Mouse (Mus musculus) limb, embryonic 11.5 days (tissue): ENCODE results near the gene Napsa. TPM values are rescaled to one million over a fixed set of nuclear protein-coding genes. Genes with fewer than 3 reads are reported as not detected.

Source experiments
- ATAC-seq: fragments of 200-750 bp; cut with Nextera tagmentation; 2 replicates; pipeline ENCODE4 v1.8.0; 2017; ENCODE audit warnings: low read depth; ENCODE audit not compliant: insufficient number of reproducible peaks, low FRiP score, low TSS enrichment
- DNase-seq: peaks from one replicate; pipeline ENCODE4 v3.0.0-alpha.2; 2015; ENCODE audit warnings: low spot score
- H3K27ac ChIP-seq: fragments of 300-500 bp; sonication (generic); replicated peaks from 2 replicates; pipeline ENCODE4 v1.5.1; 2014; ENCODE audit warnings: low read depth, mild to moderate bottlenecking, low read length
- H3K27me3 ChIP-seq: fragments of 300-500 bp; sonication (generic); 2 replicates; pipeline ENCODE4 v1.6.1; 2014; ENCODE audit warnings: mild to moderate bottlenecking, low read length, mixed read lengths; ENCODE audit not compliant: control insufficient read depth, insufficient read depth
- H3K36me3 ChIP-seq: fragments of 300-500 bp; sonication (generic); 2 replicates; pipeline ENCODE4 v1.6.1; 2014; ENCODE audit warnings: mild to moderate bottlenecking, low read length, moderate library complexity, mixed read lengths; ENCODE audit not compliant: control insufficient read depth, insufficient read depth
- H3K4me1 ChIP-seq: fragments of 300-500 bp; sonication (generic); 2 replicates; pipeline ENCODE4 v1.6.1; 2014; ENCODE audit warnings: low read length, mixed read lengths; ENCODE audit not compliant: control insufficient read depth, insufficient read depth
- H3K4me2 ChIP-seq: fragments of 300-500 bp; sonication (generic); 2 replicates; pipeline ENCODE4 v1.6.1; 2014; ENCODE audit warnings: low read depth, mild to moderate bottlenecking, moderate library complexity; ENCODE audit not compliant: severe bottlenecking
- H3K4me3 ChIP-seq: fragments of 300-500 bp; sonication (generic); 2 replicates; pipeline ENCODE4 v1.5.1; 2014; ENCODE audit warnings: low read depth, low read length
- H3K9ac ChIP-seq: fragments of 300-500 bp; sonication (generic); 2 replicates; pipeline ENCODE4 v1.6.1; 2014; ENCODE audit warnings: mild to moderate bottlenecking, low read length
- H3K9me3 ChIP-seq: fragments of 300-500 bp; sonication (generic); 2 replicates; pipeline ENCODE4 v1.6.1; 2016; ENCODE audit warnings: low read length; ENCODE audit not compliant: control insufficient read depth
- WGBS: fragments of 180-500 bp; shearing (Covaris S2); extraction: QIAGEN DNeasy Blood & Tissue Kit; methylation state at CpG from one replicate; pipeline ENCODE4 v1.1.7; 2014; 5-methylcytosine and 5-hydroxymethylcytosine counted together
- polyA plus RNA-seq: library from polyadenylated mRNA; unstranded; fragments of >200 nt; fragmentation: Nextera tagmentation; extraction: Ambion mirVana; gene quantifications from 2 replicates; pipeline ENCODE4 v1.2.1, GENCODE M21; 2014

The Napsa gene
- polyA plus RNA-seq, 1 experiment from 2014 or later = 0.61 TPM

- Histone ChIP-seq H3K36me3 (no peaks in the 10 kb centered on the region), H3K4me2 (no peak overlapping the region), H3K9me3 (no peaks in the 10 kb centered on the region), H3K27ac (no peak overlapping the region), H3K4me3 (no peak overlapping the region), H3K9ac (no peak overlapping the region), H3K4me1 (no peaks in the 10 kb centered on the region), H3K27me3 (no peaks in the 10 kb centered on the region)
- ATAC-seq (no peak), DNase-seq (no peak)
- WGBS = 59% methylated on average over 4 of the region's 4 CpGs
Measured at GRCm38 (mm10) chr7:44571811-44572210, 369 bp upstream of the Napsa start.

GRCm38 (mm10) chr7:44572956-44573484 lies 840 bp downstream of the Napsa start:
- H3K27me3 ChIP-seq = no peaks in the 10 kb centered on the region
- no peak overlapping the region for H3K27ac ChIP-seq
- DNase-seq (no peak), ATAC-seq (no peak)
- no peak overlapping the region for H3K4me2 ChIP-seq
- 84% methylated on average over 5 of the region's 5 CpGs for WGBS
- H3K36me3 ChIP-seq = no peaks in the 10 kb centered on the region
- no peaks in the 10 kb centered on the region for H3K4me1 ChIP-seq
- no peak overlapping the region for H3K4me3 ChIP-seq
- H3K9ac ChIP-seq = no peak overlapping the region
- no peaks in the 10 kb centered on the region for H3K9me3 ChIP-seq

DNA sequence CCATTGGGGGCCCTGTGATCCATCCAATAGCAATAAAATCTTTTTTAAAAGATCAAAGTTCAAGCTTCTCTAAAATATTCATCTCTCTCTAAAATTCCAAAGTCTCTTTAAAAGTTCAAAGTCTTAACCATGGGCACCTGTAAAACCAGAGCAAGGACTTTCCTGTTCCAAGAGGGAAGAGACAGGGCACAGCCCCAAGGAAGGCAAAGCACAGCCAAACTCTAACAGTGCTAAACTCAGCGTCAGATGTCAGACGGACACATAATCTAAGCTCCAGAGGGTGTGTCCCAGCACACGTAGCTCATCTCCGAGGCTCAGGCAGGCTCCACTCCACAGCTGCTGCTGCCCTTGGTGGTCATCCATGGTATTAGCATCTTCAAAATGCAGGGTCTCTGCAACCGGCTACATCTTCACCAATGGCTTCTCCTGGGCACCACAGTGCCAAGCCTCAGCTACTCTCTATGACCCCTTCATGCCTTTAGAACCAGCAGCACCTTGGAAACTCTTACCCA lies 4.2 kb downstream of the Napsa start:
- H3K4me3 ChIP-seq = no peak overlapping the region
- H3K36me3 ChIP-seq = no peaks in the 10 kb centered on the region
- 48% methylated on average over 5 of the region's 5 CpGs for WGBS
- H3K9ac ChIP-seq = no peak overlapping the region
- no peak overlapping the region for H3K27ac ChIP-seq
- H3K4me2 ChIP-seq = no peak overlapping the region
- ATAC-seq = no peak
- DNase-seq = no peak
- no peaks in the 10 kb centered on the region for H3K27me3 ChIP-seq
- H3K4me1 ChIP-seq = no peaks in the 10 kb centered on the region
- H3K9me3 ChIP-seq = no peaks in the 10 kb centered on the region

DNA sequence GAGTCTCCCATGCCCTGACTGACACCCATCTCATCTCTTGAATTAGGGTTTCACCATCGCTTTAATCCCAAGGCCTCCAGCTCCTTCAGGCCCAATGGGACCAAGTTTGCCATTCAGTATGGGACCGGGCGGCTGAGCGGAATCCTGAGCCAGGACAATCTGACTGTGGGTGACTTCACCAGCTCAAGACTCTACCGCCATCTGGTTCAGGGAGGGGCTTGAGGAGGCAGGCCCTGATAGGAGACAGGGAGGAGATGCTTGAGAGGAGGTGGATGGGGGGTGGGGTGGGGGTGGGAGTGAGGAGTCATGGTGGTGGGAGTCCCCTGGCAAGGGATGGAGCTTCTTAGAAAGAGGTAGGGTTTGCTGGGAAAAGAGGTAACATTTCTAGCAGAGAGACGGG lies 9.5 kb downstream of the Napsa start:
- Histone ChIP-seq H3K27me3 (peaks cover 16% of the 10 kb centered on the region), H3K4me3 (no peak overlapping the region), H3K9me3 (no peaks in the 10 kb centered on the region), H3K4me2 (no peak overlapping the region), H3K4me1 (no peaks in the 10 kb centered on the region), H3K27ac (no peak overlapping the region), H3K9ac (no peak overlapping the region), H3K36me3 (no peaks in the 10 kb centered on the region)
- WGBS = 75% methylated on average over 6 of the region's 6 CpGs
- DNase-seq (no peak), ATAC-seq (no peak)

DNA sequence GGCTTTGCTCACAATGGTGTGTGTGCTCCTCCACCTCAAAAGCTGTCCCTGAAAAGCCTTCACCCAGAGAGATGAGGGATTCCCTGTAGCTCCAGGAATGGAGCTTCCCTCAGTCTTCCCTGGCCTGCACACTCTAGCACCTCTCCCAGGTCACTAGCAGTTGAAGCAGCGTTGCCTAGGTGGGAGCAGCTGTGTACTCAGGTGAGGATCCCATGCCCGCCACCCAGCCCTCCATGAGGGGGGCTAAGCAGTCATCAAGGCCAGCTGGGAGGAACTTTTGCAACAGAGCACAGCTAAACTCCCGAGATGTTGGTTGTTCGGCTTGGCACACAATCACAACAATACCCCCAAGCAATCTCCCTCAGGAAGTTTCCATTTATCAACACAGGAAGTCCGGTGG lies 10.5 kb downstream of the Napsa start:
- peaks cover 26% of the 10 kb centered on the region for H3K27me3 ChIP-seq
- no peak overlapping the region for H3K4me3 ChIP-seq
- H3K36me3 ChIP-seq = no peaks in the 10 kb centered on the region
- H3K9me3 ChIP-seq = no peaks in the 10 kb centered on the region
- H3K27ac ChIP-seq = no peak overlapping the region
- no peak overlapping the region for H3K4me2 ChIP-seq
- DNase-seq (no peak), ATAC-seq (no peak)
- 69% methylated on average over 5 of the region's 5 CpGs for WGBS
- H3K4me1 ChIP-seq = no peaks in the 10 kb centered on the region
- no peak overlapping the region for H3K9ac ChIP-seq

DNA sequence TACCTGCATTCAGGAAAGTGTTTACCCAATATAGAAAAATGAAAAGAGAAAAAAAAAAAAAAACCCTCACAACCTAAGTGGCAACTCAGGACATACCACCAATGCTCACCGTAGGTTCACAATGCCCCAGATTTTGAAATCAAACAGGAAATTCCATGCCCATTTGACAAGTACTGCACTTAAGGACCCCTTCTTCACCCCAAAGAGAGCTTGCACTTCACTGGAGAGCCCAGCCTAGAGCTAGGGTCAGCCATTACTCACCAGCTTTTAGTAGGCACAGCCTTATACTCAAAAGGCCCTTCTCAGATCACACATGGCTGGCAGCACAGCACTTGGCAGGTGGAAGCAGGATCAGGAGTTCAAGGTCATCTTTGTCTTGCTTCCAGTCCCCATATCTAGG lies 11.0 kb downstream of the Napsa start:
- no peak overlapping the region for H3K4me3 ChIP-seq
- no peaks in the 10 kb centered on the region for H3K4me1 ChIP-seq
- no peaks in the 10 kb centered on the region for H3K9me3 ChIP-seq
- peaks cover 30% of the 10 kb centered on the region for H3K27me3 ChIP-seq
- H3K36me3 ChIP-seq = no peaks in the 10 kb centered on the region
- H3K9ac ChIP-seq = no peak overlapping the region
- ATAC-seq = no peak
- H3K4me2 ChIP-seq = no peak overlapping the region
- H3K27ac ChIP-seq = no peak overlapping the region
- 76% methylated on average over 1 of the region's 1 CpGs for WGBS
- DNase-seq = no peak

DNA sequence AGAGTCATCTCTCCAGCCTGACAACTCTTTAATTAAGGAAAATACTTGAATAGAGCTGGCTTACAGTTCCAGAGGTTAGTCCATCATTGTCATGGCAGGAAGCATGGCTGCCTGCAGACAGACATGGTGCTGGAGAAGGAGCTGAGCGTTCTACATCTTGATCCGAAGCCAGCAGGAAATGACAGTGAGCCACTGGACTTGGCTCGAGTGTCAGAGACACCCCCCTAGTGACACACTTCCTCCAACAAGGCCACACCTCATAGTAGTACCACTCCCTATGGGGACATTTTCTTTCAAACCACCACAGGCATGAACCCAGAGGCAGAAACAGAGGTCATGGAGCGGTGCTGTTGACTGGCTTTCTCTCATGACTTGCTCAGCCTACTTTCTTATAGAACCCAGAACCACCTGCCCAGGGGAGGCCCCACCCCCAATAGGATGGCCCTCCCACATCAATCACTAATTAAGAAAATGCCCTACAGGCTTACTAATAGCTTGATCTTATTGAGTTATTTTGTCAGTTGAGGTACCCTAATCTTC lies 12.2 kb downstream of the Napsa start:
- no peak for DNase-seq
- H3K27me3 ChIP-seq = peaks cover 40% of the 10 kb centered on the region
- H3K36me3 ChIP-seq = no peaks in the 10 kb centered on the region
- no peak overlapping the region for H3K9ac ChIP-seq
- H3K9me3 ChIP-seq = no peaks in the 10 kb centered on the region
- no peak for ATAC-seq
- H3K27ac ChIP-seq = no peak overlapping the region
- peaks cover 6% of the 10 kb centered on the region; the same call in 1 of the 2 replicates for H3K4me1 ChIP-seq
- H3K4me2 ChIP-seq = no peak overlapping the region
- 79% methylated on average over 4 of the region's 4 CpGs for WGBS
- H3K4me3 ChIP-seq = no peak overlapping the region

DNA sequence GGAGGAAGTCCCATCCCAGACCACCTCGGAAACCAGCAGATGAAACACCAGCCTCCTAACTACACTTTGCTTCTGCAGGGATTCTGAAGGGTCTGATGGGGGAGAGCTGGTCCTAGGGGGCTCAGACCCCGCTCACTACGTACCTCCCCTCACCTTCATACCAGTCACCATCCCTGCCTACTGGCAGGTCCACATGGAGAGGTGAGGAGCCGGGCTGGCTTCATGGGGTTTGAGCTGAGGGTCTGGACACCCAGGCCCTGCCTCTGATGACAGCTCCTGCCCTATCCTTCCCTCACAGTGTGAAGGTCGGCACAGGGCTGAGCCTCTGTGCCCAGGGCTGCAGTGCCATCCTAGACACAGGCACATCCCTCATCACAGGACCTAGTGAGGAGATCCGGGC lies 12.7 kb downstream of the Napsa start:
- WGBS = 86% methylated on average over 6 of the region's 6 CpGs
- H3K4me1 ChIP-seq = peaks cover 9% of the 10 kb centered on the region; the same call in 1 of the 2 replicates
- H3K27me3 ChIP-seq = peaks cover 45% of the 10 kb centered on the region
- H3K36me3 ChIP-seq = no peaks in the 10 kb centered on the region
- no peak overlapping the region for H3K9ac ChIP-seq
- no peak for ATAC-seq
- no peak overlapping the region for H3K4me2 ChIP-seq
- H3K9me3 ChIP-seq = no peaks in the 10 kb centered on the region
- no peak for DNase-seq
- H3K4me3 ChIP-seq = no peak overlapping the region
- no peak overlapping the region for H3K27ac ChIP-seq

GRCm38 (mm10) chr7:44585606-44586005 lies 13.4 kb downstream of the Napsa start:
- H3K9me3 ChIP-seq = no peaks in the 10 kb centered on the region
- H3K27me3 ChIP-seq = peaks cover 47% of the 10 kb centered on the region
- H3K4me1 ChIP-seq = peaks cover 9% of the 10 kb centered on the region; the same call in 1 of the 2 replicates
- no peak overlapping the region for H3K27ac ChIP-seq
- H3K4me3 ChIP-seq = no peak overlapping the region
- no peak overlapping the region for H3K4me2 ChIP-seq
- WGBS = 91% methylated on average over 6 of the region's 6 CpGs
- no peak for DNase-seq
- no peak for ATAC-seq
- H3K9ac ChIP-seq = no peak overlapping the region
- H3K36me3 ChIP-seq = no peaks in the 10 kb centered on the region
